Mouse (Mus musculus) C2C12 (cell line): ENCODE measurements at regions not wholly inside any gene's neighbourhood (a gene's known extent, or its start where the extent isn't known, plus 50 kb on each side); places are given as distances from the start of the nearest gene placed in this dataset.

Experiments
- CEBPB ChIP-seq: IDR thresholded peaks from one replicate; pipeline ENCODE4 v1.6.1; 2011; ENCODE audit warnings: low read depth, mild to moderate bottlenecking, control low read depth, moderate library complexity
- CTCF ChIP-seq: IDR thresholded peaks from one replicate; pipeline ENCODE4 v1.5.1; 2011; ENCODE audit not compliant: control insufficient read depth, insufficient read depth, insufficient read length
- MAX ChIP-seq: IDR thresholded peaks from one replicate; pipeline ENCODE4 v1.6.1; 2011; ENCODE audit warnings: mild to moderate bottlenecking, control low read depth
- MYOG ChIP-seq: IDR thresholded peaks from one replicate; pipeline ENCODE4 v1.6.1; 2011; ENCODE audit not compliant: control insufficient read depth, insufficient read length; ENCODE audit errors: extremely low read depth
- USF1 ChIP-seq: IDR thresholded peaks from one replicate; pipeline ENCODE4 v1.6.1; 2011; ENCODE audit warnings: low read depth, mild to moderate bottlenecking, control low read depth, moderate library complexity

GRCm38 (mm10) chr5:35177332-35177731, 71.8 kb upstream of the Lrpap1 start:
- TF ChIP-seq MYOG (no peak), CTCF (no peak), USF1 (no peak), MAX (no peak), CEBPB (no peak)
